9 mouse cellular contexts compared by ENCODE assay signal in genomic region chr7:118314228-118314658, GRCm38 (mm10).
A peak's percentile ranks its signal among the peaks of the same experiment; 100 is the strongest.
DNase-seq lines count a peak whose midpoint lies in the region; ATAC-seq and TF ChIP-seq lines count a peak whose summit lies in the region.
"Had no signal": no experiment of that assay in that cellular context is flagged by ENCODE, and none has a peak within 500 bp of the region (broad histone marks: within the 10 kb centered on the region; RNA-seq: fewer than 3 reads in every experiment).

No protein-coding gene starts in this region.

- no peaks in the 10 kb centered on the region for H3K27me3 ChIP-seq in hindbrain, embryonic 13.5 days
- H3K27me3 ChIP-seq in hindbrain, embryonic 14.5 days (ENCODE audit: control insufficient read depth, insufficient read depth, low read length) = no peaks in the 10 kb centered on the region
- H3K27me3 ChIP-seq in cerebellum, adult 2 months (ENCODE audit: control insufficient read depth, insufficient read depth, low read length) = no peaks in the 10 kb centered on the region
- H3K27me3 ChIP-seq: limb, embryonic 15.5 days had no signal

- ATAC-seq in hindbrain, embryonic 13.5 days (ENCODE audit: low FRiP score) = no peak
- no peak for ATAC-seq in hindbrain, embryonic 14.5 days (ENCODE audit: low FRiP score)

- no peak for TF ChIP-seq POLR2A in cerebellum, adult 2 months (IDR thresholded peaks at IDR 0.05; ENCODE audit: borderline replicate concordance, insufficient read depth, low read length)

- WGBS in hindbrain, embryonic 13.5 days = 85% methylated on average over 8 of the region's 8 CpGs
- 82% methylated on average over 8 of the region's 8 CpGs for WGBS in hindbrain, embryonic 14.5 days
- WGBS in cerebellum, adult 2 months = 12% methylated on average over 8 of the region's 8 CpGs

- no peaks in the 10 kb centered on the region for H3K9me3 ChIP-seq in hindbrain, embryonic 13.5 days
- no peaks in the 10 kb centered on the region for H3K9me3 ChIP-seq in hindbrain, embryonic 14.5 days (ENCODE audit: control insufficient read depth, low read length)
- H3K9me3 ChIP-seq: limb, embryonic 15.5 days had no signal

- no peak overlapping the region for H3K4me2 ChIP-seq in hindbrain, embryonic 13.5 days
- H3K4me2 ChIP-seq in hindbrain, embryonic 14.5 days (replicated peaks) = no peak overlapping the region
- H3K4me2 ChIP-seq: limb, embryonic 15.5 days had no signal

- H3K4me1 ChIP-seq in hindbrain, embryonic 13.5 days (replicated peaks) = no peaks in the 10 kb centered on the region
- H3K4me1 ChIP-seq in hindbrain, embryonic 14.5 days (replicated peaks; ENCODE audit: control insufficient read depth, insufficient read depth, low read length) = no peaks in the 10 kb centered on the region
- H3K4me1 ChIP-seq in cerebellum, adult 2 months (ENCODE audit: control insufficient read depth, insufficient read depth, low read length) = no peaks in the 10 kb centered on the region
- H3K4me1 ChIP-seq: limb, embryonic 15.5 days had no signal

- TF ChIP-seq CTCF in cerebellum, adult 2 months (IDR thresholded peaks at IDR 0.05; ENCODE audit: borderline replicate concordance, insufficient read depth, low read depth, low read length) = no peak

- H3K9ac ChIP-seq in hindbrain, embryonic 13.5 days = peak overlapping the region; percentile 51; the same call in 1 of the 2 replicates
- no peak overlapping the region for H3K9ac ChIP-seq in hindbrain, embryonic 14.5 days
- H3K9ac ChIP-seq: limb, embryonic 15.5 days had no signal

- no peaks in the 10 kb centered on the region for H3K36me3 ChIP-seq in hindbrain, embryonic 13.5 days
- no peaks in the 10 kb centered on the region for H3K36me3 ChIP-seq in hindbrain, embryonic 14.5 days (replicated peaks; ENCODE audit: control insufficient read depth, insufficient read depth)
- H3K36me3 ChIP-seq: limb, embryonic 15.5 days had no signal

- H3K27ac ChIP-seq in hindbrain, embryonic 13.5 days = no peak overlapping the region
- no peak overlapping the region for H3K27ac ChIP-seq in hindbrain, embryonic 14.5 days
- no peak overlapping the region for H3K27ac ChIP-seq in cerebellum, adult 2 months (ENCODE audit: insufficient read depth, low read length)
- H3K27ac ChIP-seq: gastrocnemius, adult 2 months; limb, embryonic 15.5 days had no signal

- DNase-seq in hindbrain, embryonic 14.5 days (ENCODE audit: low spot score) = no peak
- peak; percentile 65 to 84 for DNase-seq in cerebellum, adult 2 months
- peak; percentile 36 to 45 for DNase-seq in layer of hippocampus, postnatal 10 days (ENCODE audit: low spot score in 2 of 2)
- peak; percentile 42 for DNase-seq in right cerebral cortex, postnatal 4 days
- DNase-seq in ovary, adult 18-20 months (ENCODE audit: low spot score) = no peak
- no peak for DNase-seq in kidney, adult 11 months

- no peak overlapping the region for H3K4me3 ChIP-seq in hindbrain, embryonic 13.5 days
- H3K4me3 ChIP-seq in hindbrain, embryonic 14.5 days (replicated peaks; ENCODE audit: low read length) = no peak overlapping the region
- no peak overlapping the region for H3K4me3 ChIP-seq in cerebellum, adult 2 months (replicated peaks; ENCODE audit: insufficient read depth, low read depth, low read length)
- H3K4me3 ChIP-seq: gastrocnemius, adult 2 months; limb, embryonic 15.5 days had no signal

Comparison
In these comparisons a context has a peak if more than half of its experiments do, and no peak if none do; other contexts are left out.
1. DNase-seq: peak in cerebellum, adult 2 months (2 of 2), layer of hippocampus, postnatal 10 days (2 of 2) and right cerebral cortex, postnatal 4 days (single experiment); none in hindbrain, embryonic 14.5 days (single experiment), ovary, adult 18-20 months (single experiment) and kidney, adult 11 months (single experiment).